Mouse (Mus musculus) mouse trophoblast stem cell (cell line): ENCODE measurements around the gene Rras.

ENCODE experiments used
- in situ Hi-C, 2 experiments: fragments of 300-500 bp; cut with MseI, MboI; formaldehyde crosslinking; loops; 2 replicates in 1 of 2; 3 replicates in 1 of 2; pipeline ENCODE4 v1.15.1; 2025

Gene Rras

GRCm38 (mm10) chr7:45052181-45052861 lies 34.6 kb downstream of the Rras start:
- in situ Hi-C loops, result no loop called here

DNA sequence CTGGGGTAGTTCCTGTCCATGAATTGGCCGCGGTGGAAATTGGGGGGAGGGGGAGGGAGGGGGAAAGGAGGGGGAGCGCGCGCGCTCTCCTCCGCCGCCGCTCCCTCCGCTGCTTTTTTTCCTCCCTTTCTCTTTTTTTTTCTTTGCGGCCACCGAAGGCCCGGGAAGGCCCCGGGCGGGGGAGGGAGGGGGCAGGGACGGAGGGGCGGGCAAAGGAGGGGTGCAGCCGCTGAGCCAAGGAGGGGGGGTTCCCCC lies 35.0 kb downstream of the Rras start, which contains the start of gene Prr12:
TSS of gene Prr12 (minus strand) at position 20 of the 255 bp plus-strand sequence.
- in situ Hi-C loops, result no loop called here

- in situ Hi-C loops, result no loop called here
Observed at GRCm38 (mm10) chr7:45053117-45053930, 35.6 kb downstream of the Rras start.

DNA sequence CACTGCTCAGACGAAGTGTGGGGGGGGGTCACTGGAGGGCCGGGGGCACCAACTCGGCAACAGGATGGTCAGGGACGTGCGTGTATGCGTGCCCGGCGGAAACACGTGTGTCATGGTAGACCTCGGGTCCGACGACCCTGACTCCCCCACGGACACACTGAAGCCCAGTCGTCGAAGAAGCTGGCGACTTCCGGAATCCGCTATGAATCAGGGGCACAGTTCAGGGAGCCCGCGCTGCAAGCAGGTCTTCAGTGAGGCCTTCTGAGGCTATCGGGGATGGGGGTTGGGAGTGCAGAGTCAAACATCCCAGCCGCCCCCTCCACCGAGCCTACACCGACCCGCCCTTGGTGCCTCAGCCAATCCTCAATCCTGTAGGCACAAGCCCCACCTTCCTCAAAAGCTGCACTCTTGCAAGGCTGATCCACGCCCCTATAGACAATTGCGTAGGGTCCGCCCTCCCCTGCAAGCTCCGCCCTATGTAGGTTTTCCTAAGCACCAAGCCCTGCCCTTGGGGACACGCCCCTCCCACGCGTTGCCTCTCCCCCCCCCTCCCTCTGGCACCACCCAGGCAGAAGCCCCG lies 36.3 kb downstream of the Rras start:
- in situ Hi-C loops, result no loop called here

DNA sequence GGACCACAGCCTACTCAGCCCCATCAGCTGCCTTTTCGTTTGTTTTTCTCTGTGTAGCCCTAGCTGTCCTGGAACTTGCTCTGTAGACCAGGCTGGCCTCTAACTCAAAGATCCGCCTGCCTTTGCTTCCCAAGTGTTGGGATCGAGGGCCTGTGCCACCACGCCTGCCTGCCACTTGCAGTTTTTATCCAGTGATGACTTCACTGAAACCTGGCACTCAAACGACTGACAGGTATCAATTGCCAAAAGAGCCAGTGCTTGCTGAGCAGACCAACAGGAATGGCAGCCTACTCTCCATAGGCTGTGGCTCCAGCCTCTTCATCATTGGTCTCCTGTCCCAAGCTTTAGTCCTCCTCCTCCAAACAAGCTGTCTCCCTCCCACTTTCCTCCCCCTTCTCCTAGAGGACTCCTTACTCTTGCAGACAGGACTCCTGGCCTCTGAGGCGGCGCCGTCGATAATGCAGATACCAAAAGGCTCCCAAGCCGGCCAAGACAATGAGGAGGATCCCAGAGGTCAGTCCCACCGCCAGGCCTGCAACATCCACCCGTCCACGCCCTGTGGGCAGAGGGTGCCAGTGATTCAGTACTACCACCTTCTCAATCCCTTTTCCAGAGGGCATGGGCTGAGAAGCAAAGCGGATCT lies 38.7 kb downstream of the Rras start:
- in situ Hi-C loops, result no loop called here

GRCm38 (mm10) chr7:45056972-45057348 lies 39.2 kb downstream of the Rras start:
- in situ Hi-C loops, result no loop called here

GRCm38 (mm10) chr7:45058607-45059571 lies 41.1 kb downstream of the Rras start:
- in situ Hi-C loops, result no loop called here

GRCm38 (mm10) chr7:45060632-45061122 lies 42.9 kb downstream of the Rras start:
- in situ Hi-C loops, result no loop called here

- in situ Hi-C loops, result no loop called here
Observed at GRCm38 (mm10) chr7:45061532-45062075, 43.8 kb downstream of the Rras start.

DNA sequence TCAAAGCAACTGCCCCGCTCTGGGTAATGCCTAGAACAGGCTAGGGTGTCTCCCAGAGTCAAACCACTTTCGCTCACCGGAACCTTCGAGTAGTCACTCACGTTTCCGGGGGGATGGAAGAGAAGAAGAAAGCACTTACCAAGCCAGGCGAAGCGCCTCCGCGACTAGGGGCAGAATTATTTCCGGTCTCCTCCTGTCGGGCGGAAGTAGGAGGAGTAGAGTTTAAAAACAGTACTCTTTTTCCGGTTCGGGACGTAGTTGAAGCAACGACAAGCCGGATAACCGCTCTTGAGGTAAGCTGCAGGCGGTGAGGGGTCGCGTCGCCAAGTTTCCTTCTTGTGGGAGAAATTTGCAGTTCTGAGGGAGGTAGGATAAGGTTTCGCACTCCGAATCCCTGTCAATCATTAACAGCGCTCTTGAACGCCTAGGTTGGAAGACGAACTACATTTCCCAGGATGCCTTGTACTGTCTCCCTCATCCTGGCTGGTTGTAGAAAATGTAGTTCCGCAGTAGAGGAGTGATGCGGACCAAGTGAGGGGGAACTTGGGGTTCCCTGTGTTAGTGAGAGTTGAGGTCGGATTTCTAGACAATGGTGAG lies 44.6 kb downstream of the Rras start, which contains the start of the genes Nosip and Prrg2:
TSS of gene Nosip (plus strand) at position 191 of the 597 bp plus-strand sequence.
TSS of gene Prrg2 (minus strand) at position 439 of the 597 bp plus-strand sequence.
- in situ Hi-C loops, result no loop called here

DNA sequence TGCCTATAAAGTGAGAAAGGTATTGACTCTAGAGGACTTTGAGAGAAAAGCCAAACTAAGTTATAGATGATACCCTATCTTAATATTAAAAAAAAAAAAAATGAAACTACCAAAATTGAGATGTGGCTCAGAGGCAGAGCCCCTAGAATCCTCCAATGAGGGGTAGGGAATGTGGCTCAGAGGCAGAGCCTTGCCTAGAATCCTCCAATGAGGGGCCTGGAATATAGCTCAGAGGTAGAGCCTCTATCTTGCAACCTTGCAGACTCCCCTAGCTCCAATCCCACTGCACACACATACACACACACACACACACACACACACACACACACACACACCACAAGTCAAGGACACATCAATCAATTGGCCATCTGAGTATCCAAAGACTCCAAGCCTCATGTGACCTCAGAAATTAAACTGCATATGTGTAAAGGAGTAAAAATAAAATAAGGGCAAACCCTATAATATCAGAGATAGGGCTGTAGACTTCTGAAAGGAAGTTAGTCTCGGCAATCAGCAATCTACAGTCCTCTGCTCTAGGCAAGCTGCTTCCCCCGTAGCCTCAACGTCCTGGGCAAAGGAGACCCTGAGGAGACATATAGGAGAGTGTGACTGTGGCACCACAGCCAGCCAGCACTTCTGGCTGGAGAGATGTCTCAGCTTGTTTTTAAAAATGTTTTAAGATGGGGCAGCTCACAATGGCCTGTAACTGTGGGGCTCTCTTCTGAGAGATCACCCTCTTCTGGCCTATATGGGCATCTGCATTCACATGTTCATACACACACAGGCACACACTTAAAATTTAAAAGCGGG lies 49.6 kb downstream of the Rras start:
- in situ Hi-C loops, result no loop called here

DNA sequence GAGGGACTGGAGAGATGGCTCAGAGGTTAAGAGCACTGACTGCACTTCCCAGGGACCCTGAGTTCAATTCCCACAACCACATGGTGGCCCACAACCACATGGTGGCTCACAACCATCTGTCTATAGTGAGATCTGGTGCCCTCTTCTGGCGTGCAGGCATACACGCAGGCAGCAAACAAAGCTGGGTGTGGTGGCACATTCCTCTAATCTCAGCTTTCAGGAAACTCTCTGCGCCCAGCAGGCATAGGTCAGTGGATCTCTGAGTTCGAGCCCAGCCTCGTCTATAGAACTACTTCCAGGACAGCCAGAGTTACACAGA lies 50.2 kb downstream of the Rras start:
- in situ Hi-C loops, result no loop called here

DNA sequence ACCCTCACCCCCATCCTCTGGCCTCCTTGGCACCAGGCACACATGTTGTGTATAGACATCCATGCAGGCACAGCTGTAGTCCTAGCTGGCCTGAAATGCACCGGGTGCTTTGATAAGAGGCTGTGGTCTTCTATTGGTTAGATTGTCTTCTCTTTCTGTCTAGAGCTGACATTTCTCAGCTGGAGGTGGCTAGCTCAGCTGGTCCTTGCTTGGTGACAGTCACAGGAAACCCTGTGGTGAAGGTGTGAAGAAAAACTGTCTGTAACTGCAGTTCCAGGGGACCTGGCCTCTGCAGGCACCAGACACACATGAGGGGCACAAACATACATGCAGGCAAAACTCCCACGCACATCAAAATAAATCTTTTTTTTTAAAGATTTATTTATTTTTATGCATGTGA lies 51.9 kb downstream of the Rras start:
- in situ Hi-C loops, result no loop called here
